Mouse (Mus musculus): ENCODE measurements around the gene Slamf8. TPM values are rescaled to one million over a fixed set of nuclear protein-coding genes. Genes with fewer than 3 reads are reported as not detected.

The Slamf8 gene
- total RNA-seq, 4 experiments from 2014 or later, result 0.16 to 0.31 (median 0.24) TPM

Other genes with a start within 250 kb of the Slamf8 start
- under 1 TPM; 0.11 to 0.23 (median 0.16) TPM for gene Kcnj10, start 249.4 kb downstream of the Slamf8 start, total RNA-seq (2022)
- gene Pigm, start 214.0 kb downstream of the Slamf8 start, total RNA-seq (2022), result 1 to 10 TPM; 3.1 to 4.2 (median 3.6) TPM
- 1 to 10 TPM in 2 of 4 experiments, under 1 TPM in 2; 0.27 to 2.3 (median 1.1) TPM for gene Slamf9, start 115.2 kb downstream of the Slamf8 start, total RNA-seq (2022)
- under 1 TPM; 0.12 to 0.87 (median 0.78) TPM for gene Igsf9, start 108.8 kb downstream of the Slamf8 start, total RNA-seq (2022)
- gene Tagln2, start 90.5 kb downstream of the Slamf8 start, total RNA-seq (2022), result 10 to 100 TPM; 37.8 to 77.3 (median 50.1) TPM
- gene Cfap45, start 69.8 kb downstream of the Slamf8 start, total RNA-seq (2022), result under 1 TPM; 0.19 to 0.98 (median 0.46) TPM
- gene Vsig8, start 34.6 kb downstream of the Slamf8 start, total RNA-seq (2022), result not detected
- not detected for gene Fcrl6, start 12.0 kb upstream of the Slamf8 start, total RNA-seq (2022)
- 10 to 100 TPM in 3 of 4 experiments, 1 to 10 TPM in 1; 8.5 to 14.0 (median 11.5) TPM for gene Dusp23, start 42.4 kb upstream of the Slamf8 start, total RNA-seq (2022)
- gene Crp, start 107.5 kb upstream of the Slamf8 start, total RNA-seq (2022), result not detected

Measured in heart, adult 8-10 months (tissue).